Mouse (Mus musculus): ENCODE data around the gene Thsd4.
A peak's percentile ranks its signal among the peaks of the same experiment; 100 is the strongest.
"Not testable (repeated sequence)": the region's sequence is repeated elsewhere in the genome, so short reads cannot be mapped to it uniquely, and the experiment has no call there.

Gene Thsd4

GRCm38 (mm10) chr9:59989864-59990263 lies 532.0 kb downstream of the Thsd4 start:
- peak in 1 of 2 experiments; percentile 20 for DNase-seq (ENCODE audit: low spot score in 2 of 2)

- no peak for DNase-seq (ENCODE audit: low spot score in 2 of 2)
Measured at GRCm38 (mm10) chr9:59985900-59986572, 535.8 kb downstream of the Thsd4 start.

- no peak for DNase-seq (ENCODE audit: low spot score in 2 of 2)
Measured at GRCm38 (mm10) chr9:59981116-59981515, 540.7 kb downstream of the Thsd4 start.

GRCm38 (mm10) chr9:59971263-59971662 lies 550.6 kb downstream of the Thsd4 start:
- no peak for DNase-seq (ENCODE audit: low spot score in 2 of 2)

- DNase-seq (ENCODE audit: low spot score in 2 of 2), result peak; percentile 16 to 25
Measured at GRCm38 (mm10) chr9:59969383-59969782, 552.5 kb downstream of the Thsd4 start.

- no peak for DNase-seq (ENCODE audit: low spot score in 2 of 2)
Measured at GRCm38 (mm10) chr9:59965046-59965445, 556.8 kb downstream of the Thsd4 start.

GRCm38 (mm10) chr9:59964367-59964766 lies 557.5 kb downstream of the Thsd4 start:
- DNase-seq (ENCODE audit: low spot score in 2 of 2), result no peak

- DNase-seq (ENCODE audit: low spot score in 2 of 2), result no peak
Measured at GRCm38 (mm10) chr9:59961201-59961955, 560.5 kb downstream of the Thsd4 start.

- no peak for DNase-seq (ENCODE audit: low spot score in 2 of 2)
Measured at GRCm38 (mm10) chr9:59960559-59960958, 561.3 kb downstream of the Thsd4 start, which contains the start of gene Nr2e3. Gene Nr2e3, minus strand, starts transcription at chr9:59960659.

- peak; percentile 62 to 65 for DNase-seq (ENCODE audit: low spot score in 2 of 2)
Measured at GRCm38 (mm10) chr9:59959276-59959675, 562.6 kb downstream of the Thsd4 start.

GRCm38 (mm10) chr9:59958115-59958514 lies 563.7 kb downstream of the Thsd4 start:
- DNase-seq (ENCODE audit: low spot score in 2 of 2), result not testable (repeated sequence)

- no peak for DNase-seq (ENCODE audit: low spot score in 2 of 2)
Measured at GRCm38 (mm10) chr9:59956496-59956895, 565.4 kb downstream of the Thsd4 start.

- no peak for DNase-seq (ENCODE audit: low spot score in 2 of 2)
Measured at GRCm38 (mm10) chr9:59955692-59956091, 566.2 kb downstream of the Thsd4 start.

- no peak for DNase-seq (ENCODE audit: low spot score in 2 of 2)
Measured at GRCm38 (mm10) chr9:59955199-59955598, 566.6 kb downstream of the Thsd4 start.

- DNase-seq (ENCODE audit: low spot score in 2 of 2), result no peak
Measured at GRCm38 (mm10) chr9:59953556-59953955, 568.3 kb downstream of the Thsd4 start.

GRCm38 (mm10) chr9:59952515-59953070 lies 569.3 kb downstream of the Thsd4 start:
- no peak for DNase-seq (ENCODE audit: low spot score in 2 of 2)

GRCm38 (mm10) chr9:59951943-59952342 lies 569.9 kb downstream of the Thsd4 start:
- no peak for DNase-seq (ENCODE audit: low spot score in 2 of 2)

GRCm38 (mm10) chr9:59951001-59951750 lies 570.7 kb downstream of the Thsd4 start:
- no peak for DNase-seq (ENCODE audit: low spot score in 2 of 2)

GRCm38 (mm10) chr9:59949981-59950380 lies 571.9 kb downstream of the Thsd4 start:
- DNase-seq (ENCODE audit: low spot score in 2 of 2), result no peak

- no peak for DNase-seq (ENCODE audit: low spot score in 2 of 2)
Measured at GRCm38 (mm10) chr9:59949511-59949910, 572.3 kb downstream of the Thsd4 start.

GRCm38 (mm10) chr9:59948691-59949250 lies 573.1 kb downstream of the Thsd4 start:
- DNase-seq (ENCODE audit: low spot score in 2 of 2), result no peak

GRCm38 (mm10) chr9:59948226-59948625 lies 573.6 kb downstream of the Thsd4 start:
- no peak for DNase-seq (ENCODE audit: low spot score in 2 of 2)

Measured in spleen, postnatal 36 days (tissue).